Mouse (Mus musculus) heart, embryonic 15.5 days (tissue): ENCODE results near the gene Klf12. TPM values are rescaled to one million over a fixed set of nuclear protein-coding genes. Genes with fewer than 3 reads are reported as not detected.

ENCODE experiments used
- ATAC-seq: fragments of 200-750 bp; cut with Nextera tagmentation; replicated peaks from 2 replicates; pipeline ENCODE4 v1.8.0; 2017; ENCODE audit warnings: low read depth, moderate TSS enrichment; ENCODE audit not compliant: insufficient number of reproducible peaks, insufficient read depth, low FRiP score
- H3K27ac ChIP-seq: fragments of 300-500 bp; sonication (generic); 2 replicates; pipeline ENCODE4 v1.5.1; 2015; ENCODE audit warnings: mild to moderate bottlenecking, inconsistent platforms
- H3K27me3 ChIP-seq: fragments of 300-500 bp; sonication (generic); 2 replicates; pipeline ENCODE4 v1.6.1; 2015; ENCODE audit warnings: inconsistent platforms
- H3K36me3 ChIP-seq: fragments of 300-500 bp; sonication (generic); 2 replicates; pipeline ENCODE4 v1.6.1; 2015; ENCODE audit warnings: mild to moderate bottlenecking, inconsistent platforms
- H3K4me1 ChIP-seq: fragments of 300-500 bp; sonication (generic); replicated peaks from 2 replicates; pipeline ENCODE4 v1.6.1; 2015; ENCODE audit warnings: inconsistent platforms
- H3K4me2 ChIP-seq: fragments of 300-500 bp; sonication (generic); 2 replicates; pipeline ENCODE4 v1.6.1; 2015; ENCODE audit warnings: inconsistent platforms, mild to moderate bottlenecking, moderate library complexity
- H3K4me3 ChIP-seq: fragments of 300-500 bp; sonication (generic); 2 replicates; pipeline ENCODE4 v1.5.1; 2015; ENCODE audit warnings: mild to moderate bottlenecking, inconsistent platforms
- H3K9ac ChIP-seq: fragments of 300-500 bp; sonication (generic); 2 replicates; pipeline ENCODE4 v1.6.1; 2015; ENCODE audit warnings: mild to moderate bottlenecking, inconsistent platforms
- H3K9me3 ChIP-seq: fragments of 300-500 bp; sonication (generic); replicated peaks from 2 replicates; pipeline ENCODE4 v1.6.1; 2016; ENCODE audit warnings: inconsistent platforms
- WGBS: fragments of 180-500 bp; shearing (Covaris S2); methylation state at CpG from one replicate; pipeline ENCODE4 v1.1.7; 2015; ENCODE audit warnings: mixed read lengths; 5-methylcytosine and 5-hydroxymethylcytosine counted together
- polyA plus RNA-seq: library from polyadenylated mRNA; unstranded; fragments of >200 nt; fragmentation: Nextera tagmentation; extraction: Ambion mirVana; gene quantifications from 2 replicates; pipeline ENCODE4 v1.2.1, GENCODE M21; 2015

Gene Klf12
- polyA plus RNA-seq, 1 experiment from 2014 or later, result 5.7 TPM

DNA sequence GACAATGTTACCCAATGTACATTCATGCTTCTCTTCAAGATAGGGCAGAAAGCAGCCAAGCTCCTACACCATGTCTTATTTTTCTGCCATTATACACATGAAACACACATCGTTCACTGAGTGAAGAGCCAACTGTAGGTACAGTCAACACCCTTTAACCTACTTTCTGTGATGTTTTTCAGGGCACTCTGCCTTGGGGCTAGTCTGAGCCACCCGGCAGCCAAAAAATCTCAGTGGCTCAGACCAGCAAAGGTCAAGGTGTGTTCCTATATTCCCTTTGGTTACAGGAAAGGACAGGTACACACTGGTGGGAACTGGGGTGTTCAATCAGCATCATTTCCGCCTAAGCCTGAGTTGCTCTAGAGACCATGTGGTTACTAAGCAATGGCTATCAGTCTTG, 78.3 kb downstream of the Klf12 start:
- no peak overlapping the region for H3K9ac ChIP-seq
- no peak overlapping the region for H3K4me3 ChIP-seq
- H3K9me3 ChIP-seq, result no peaks in the 10 kb centered on the region
- ATAC-seq, result no peak
- 92% methylated on average over 3 of the region's 3 CpGs for WGBS
- peaks cover 12% of the 10 kb centered on the region for H3K4me1 ChIP-seq
- H3K4me2 ChIP-seq, result no peak overlapping the region
- H3K27ac ChIP-seq, result no peak overlapping the region
- no peaks in the 10 kb centered on the region for H3K27me3 ChIP-seq
- H3K36me3 ChIP-seq, result no peaks in the 10 kb centered on the region

DNA sequence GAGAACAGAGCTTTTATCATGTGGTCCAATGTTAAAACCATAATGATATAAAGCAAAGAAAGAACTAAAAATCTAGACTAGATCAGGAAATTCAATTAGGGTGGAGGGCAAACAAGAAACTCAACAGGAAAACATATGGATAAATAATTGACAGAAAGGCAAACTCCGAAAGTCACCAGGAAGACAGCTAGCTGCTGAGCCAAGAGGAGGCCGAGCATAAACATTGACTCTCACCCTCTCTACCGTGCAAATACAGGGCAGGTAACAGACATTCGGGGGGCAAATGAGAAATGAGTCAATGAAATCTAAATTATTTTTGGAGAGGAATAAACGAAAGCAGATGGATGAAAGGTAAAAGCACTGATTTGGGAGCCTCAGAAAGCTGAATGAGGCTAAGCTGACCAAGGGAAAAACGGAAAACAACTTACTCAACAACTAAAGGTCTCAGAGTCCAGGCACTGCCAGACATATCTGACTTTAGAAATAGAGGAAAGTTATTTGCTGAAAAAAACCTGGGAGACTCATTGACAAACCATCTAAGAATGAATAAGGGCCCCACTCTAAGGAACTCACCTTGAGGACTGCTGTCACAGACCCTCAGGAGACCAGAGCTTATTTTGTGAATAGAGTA, 84.3 kb downstream of the Klf12 start:
- H3K27ac ChIP-seq, result no peak overlapping the region
- no peak overlapping the region for H3K4me2 ChIP-seq
- H3K36me3 ChIP-seq, result no peaks in the 10 kb centered on the region
- no peaks in the 10 kb centered on the region for H3K9me3 ChIP-seq
- H3K4me1 ChIP-seq, result no peaks in the 10 kb centered on the region
- WGBS, result 81% methylated on average over 6 of the region's 6 CpGs
- H3K27me3 ChIP-seq, result no peaks in the 10 kb centered on the region
- H3K4me3 ChIP-seq, result no peak overlapping the region
- no peak overlapping the region for H3K9ac ChIP-seq
- no peak for ATAC-seq

DNA sequence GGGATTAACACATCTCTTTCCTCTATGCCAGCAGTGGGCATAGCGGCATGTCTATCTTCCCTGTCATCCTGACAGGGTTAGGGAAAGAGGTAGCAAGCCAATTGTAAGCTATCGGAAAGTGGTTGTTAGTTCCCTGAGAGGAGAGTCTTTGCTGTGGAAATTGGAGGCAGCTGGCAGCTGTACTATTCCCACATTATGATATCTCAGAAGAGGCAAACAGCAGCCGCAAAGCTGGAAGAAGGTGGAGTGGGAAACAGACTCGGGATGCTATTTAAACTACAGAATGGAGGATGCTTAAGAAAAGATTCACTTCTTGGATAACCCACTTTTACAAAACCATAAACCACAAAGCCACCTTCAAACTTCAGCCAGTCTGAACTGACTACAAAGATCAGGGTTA, 85.8 kb downstream of the Klf12 start:
- ATAC-seq, result no peak
- H3K9me3 ChIP-seq, result no peaks in the 10 kb centered on the region
- H3K27ac ChIP-seq, result no peak overlapping the region

DNA sequence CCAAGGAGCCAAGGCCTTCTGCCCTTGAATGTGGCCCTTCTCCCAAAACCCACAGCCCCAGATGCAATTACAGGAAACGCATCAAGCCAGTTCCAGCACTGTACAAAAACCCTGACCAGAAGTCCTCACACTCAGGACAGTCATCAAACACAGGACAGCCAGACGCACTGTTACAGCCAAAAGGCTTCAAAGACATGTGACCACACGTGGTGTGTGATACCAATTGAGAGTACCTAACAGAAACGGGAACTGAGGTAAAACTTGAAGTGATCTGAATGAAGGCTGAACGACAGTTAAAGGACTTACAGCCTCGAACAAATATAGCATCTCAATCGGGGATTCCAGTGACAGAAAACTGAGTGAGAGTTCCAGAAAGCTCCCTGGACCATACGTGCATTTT, 87.3 kb downstream of the Klf12 start:
- Histone ChIP-seq H3K4me3 (no peak overlapping the region), H3K9me3 (no peaks in the 10 kb centered on the region), H3K36me3 (no peaks in the 10 kb centered on the region), H3K27me3 (no peaks in the 10 kb centered on the region), H3K27ac (no peak overlapping the region), H3K9ac (no peak overlapping the region), H3K4me2 (no peak overlapping the region), H3K4me1 (no peaks in the 10 kb centered on the region)
- no peak for ATAC-seq
- WGBS, result 86% methylated on average over 8 of the region's 8 CpGs

More for the DNA sequence above, 85.8 kb downstream of the Klf12 start:
- no peak overlapping the region for H3K4me3 ChIP-seq
- H3K4me2 ChIP-seq, result no peak overlapping the region
- H3K27me3 ChIP-seq, result no peaks in the 10 kb centered on the region
- H3K36me3 ChIP-seq, result no peaks in the 10 kb centered on the region
- 93% methylated on average over 4 of the region's 4 CpGs for WGBS
- H3K4me1 ChIP-seq, result no peaks in the 10 kb centered on the region
- H3K9ac ChIP-seq, result no peak overlapping the region

DNA sequence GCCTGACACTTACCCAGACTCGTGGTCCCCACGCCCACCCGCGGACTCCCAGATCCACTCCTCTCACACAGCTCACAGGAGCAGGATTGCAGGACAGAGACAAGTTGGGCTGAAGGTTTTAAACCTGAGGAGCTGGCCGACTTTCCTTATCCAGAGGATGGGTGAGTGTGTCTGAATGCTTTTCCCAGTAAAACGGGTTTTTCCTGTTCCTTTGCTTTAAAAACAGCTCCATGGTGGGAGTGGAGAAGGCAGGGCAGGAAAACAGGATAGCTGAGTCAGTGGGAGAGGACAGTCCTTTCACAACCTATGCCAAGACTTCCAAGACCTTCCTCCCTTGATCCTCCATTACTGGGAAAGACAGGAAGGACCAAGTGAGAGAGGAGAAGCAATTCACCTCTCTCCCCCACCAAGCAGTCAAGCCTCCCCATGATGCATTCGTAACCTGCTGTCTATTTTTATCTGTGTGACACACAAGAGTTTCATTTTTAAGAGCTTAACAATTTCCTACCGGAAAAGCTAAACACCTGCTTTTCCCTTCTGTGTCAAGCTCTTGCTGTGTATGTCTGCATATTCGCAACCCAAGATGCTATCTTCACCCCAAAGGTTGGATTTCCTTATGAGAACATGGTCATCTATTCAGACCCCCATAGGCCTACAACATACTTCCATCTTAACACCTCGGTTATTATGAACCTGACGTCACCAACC, 94.8 kb downstream of the Klf12 start:
- no peaks in the 10 kb centered on the region for H3K9me3 ChIP-seq
- H3K4me2 ChIP-seq, result no peak overlapping the region
- no peaks in the 10 kb centered on the region for H3K27me3 ChIP-seq
- 68% methylated on average over 11 of the region's 11 CpGs for WGBS
- H3K4me3 ChIP-seq, result no peak overlapping the region
- no peak overlapping the region for H3K9ac ChIP-seq
- no peaks in the 10 kb centered on the region for H3K36me3 ChIP-seq
- ATAC-seq, result no peak
- no peak overlapping the region for H3K27ac ChIP-seq
- H3K4me1 ChIP-seq, result peaks cover 7% of the 10 kb centered on the region

DNA sequence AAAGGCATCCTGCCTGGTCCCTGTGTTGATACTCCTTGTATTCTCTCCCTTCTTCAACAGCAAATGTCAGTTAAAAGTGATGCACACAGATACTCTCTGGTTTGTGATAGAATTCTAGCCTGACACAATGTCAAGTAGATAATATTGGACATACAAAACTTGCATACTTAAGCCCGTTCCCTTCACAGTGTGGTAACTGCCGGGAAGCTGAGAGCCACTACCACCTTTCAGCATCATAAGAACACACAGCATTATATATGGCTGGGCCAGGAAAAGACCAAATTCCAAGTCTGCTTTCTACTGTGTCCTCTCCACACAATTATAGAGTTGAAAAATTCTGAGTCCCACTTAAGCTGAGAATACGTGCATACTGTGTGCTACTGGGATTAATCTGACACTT, 97.1 kb downstream of the Klf12 start:
- H3K27ac ChIP-seq, result no peak overlapping the region
- 82% methylated on average over 3 of the region's 3 CpGs for WGBS
- H3K4me1 ChIP-seq, result peaks cover 7% of the 10 kb centered on the region
- no peak overlapping the region for H3K4me3 ChIP-seq
- no peak overlapping the region for H3K9ac ChIP-seq
- no peak for ATAC-seq
- H3K9me3 ChIP-seq, result no peaks in the 10 kb centered on the region
- no peaks in the 10 kb centered on the region for H3K27me3 ChIP-seq
- no peaks in the 10 kb centered on the region for H3K36me3 ChIP-seq
- no peak overlapping the region for H3K4me2 ChIP-seq

DNA sequence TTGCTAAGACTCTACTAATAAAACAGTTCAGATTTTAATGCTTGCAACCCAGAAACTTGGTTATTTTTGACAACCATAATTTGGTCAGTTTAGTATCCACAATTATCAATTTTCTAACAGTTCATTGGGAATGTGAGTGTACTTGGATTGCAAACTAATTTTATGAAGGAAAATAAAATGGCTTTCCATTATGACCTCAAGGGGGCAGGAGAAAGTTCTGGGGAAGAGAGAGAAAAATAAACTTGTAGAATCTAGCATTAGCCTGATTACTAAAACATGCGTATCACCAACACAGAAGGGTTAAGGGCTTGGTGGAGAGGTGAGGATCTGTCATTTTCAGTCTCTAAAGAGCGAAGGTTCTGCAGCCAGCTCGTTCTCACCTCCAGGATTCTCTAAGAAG, 106.7 kb downstream of the Klf12 start:
- no peak overlapping the region for H3K27ac ChIP-seq
- H3K4me1 ChIP-seq, result peaks cover 3% of the 10 kb centered on the region; the same call in 1 of the 2 replicates
- no peaks in the 10 kb centered on the region for H3K27me3 ChIP-seq
- H3K36me3 ChIP-seq, result no peaks in the 10 kb centered on the region
- H3K9ac ChIP-seq, result no peak overlapping the region
- WGBS, result 70% methylated on average over 3 of the region's 3 CpGs
- ATAC-seq, result no peak
- no peaks in the 10 kb centered on the region for H3K9me3 ChIP-seq
- H3K4me2 ChIP-seq, result no peak overlapping the region
- no peak overlapping the region for H3K4me3 ChIP-seq

DNA sequence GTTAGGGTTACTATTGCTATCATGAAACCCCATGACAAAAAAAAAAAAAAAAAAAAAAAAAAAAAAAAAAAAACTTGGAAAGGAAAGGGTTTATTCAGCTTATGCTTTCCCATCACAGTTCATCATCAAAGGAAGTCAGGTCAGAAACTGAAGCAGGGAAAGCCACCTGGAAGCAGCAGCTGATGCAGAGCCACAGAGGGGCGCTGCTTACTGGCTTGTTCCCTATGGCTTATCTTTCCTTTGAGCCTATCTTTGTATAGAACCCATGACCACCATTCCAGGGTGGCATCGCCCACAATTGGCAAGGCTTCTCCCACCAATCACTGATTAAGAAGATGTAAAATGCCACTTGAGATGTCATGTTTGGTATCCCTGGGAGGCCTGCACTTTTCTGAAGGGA, 119.4 kb downstream of the Klf12 start:
- no peaks in the 10 kb centered on the region for H3K9me3 ChIP-seq
- ATAC-seq, result no peak
- WGBS, result 89% methylated on average over 2 of the region's 2 CpGs

DNA sequence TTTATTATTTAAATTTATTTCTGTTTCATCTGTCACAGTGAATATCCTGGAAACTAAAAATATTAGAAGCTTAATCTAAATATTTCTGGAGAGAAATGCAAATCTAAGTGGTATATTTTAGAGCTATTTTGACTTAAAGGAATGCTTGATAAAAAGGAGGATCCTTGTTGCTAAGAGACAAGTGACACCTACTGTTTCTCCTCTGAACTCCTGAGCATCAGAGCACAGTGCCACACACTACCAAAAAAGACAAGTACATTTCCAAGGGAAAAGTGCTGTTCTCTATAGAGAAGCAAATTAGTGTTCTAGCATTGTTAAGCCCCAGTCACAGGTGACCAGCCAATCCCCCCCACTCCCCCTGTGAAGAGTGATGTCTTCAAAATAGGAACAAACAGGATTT, 127.8 kb downstream of the Klf12 start:
- no peaks in the 10 kb centered on the region for H3K4me1 ChIP-seq
- no peak overlapping the region for H3K9ac ChIP-seq
- no peak for ATAC-seq
- H3K27ac ChIP-seq, result no peak overlapping the region
- no peak overlapping the region for H3K4me2 ChIP-seq
- H3K9me3 ChIP-seq, result no peaks in the 10 kb centered on the region
- H3K4me3 ChIP-seq, result no peak overlapping the region
- no peaks in the 10 kb centered on the region for H3K36me3 ChIP-seq
- no peaks in the 10 kb centered on the region for H3K27me3 ChIP-seq

More for the DNA sequence above, 119.4 kb downstream of the Klf12 start:
- H3K27me3 ChIP-seq, result no peaks in the 10 kb centered on the region
- no peak overlapping the region for H3K9ac ChIP-seq
- no peak overlapping the region for H3K4me2 ChIP-seq
- no peaks in the 10 kb centered on the region for H3K36me3 ChIP-seq
- H3K4me3 ChIP-seq, result no peak overlapping the region
- 0 out of 2 replicates have a peak, but pooled peaks cover 2% of the 10 kb centered on the region for H3K4me1 ChIP-seq
- H3K27ac ChIP-seq, result no peak overlapping the region

DNA sequence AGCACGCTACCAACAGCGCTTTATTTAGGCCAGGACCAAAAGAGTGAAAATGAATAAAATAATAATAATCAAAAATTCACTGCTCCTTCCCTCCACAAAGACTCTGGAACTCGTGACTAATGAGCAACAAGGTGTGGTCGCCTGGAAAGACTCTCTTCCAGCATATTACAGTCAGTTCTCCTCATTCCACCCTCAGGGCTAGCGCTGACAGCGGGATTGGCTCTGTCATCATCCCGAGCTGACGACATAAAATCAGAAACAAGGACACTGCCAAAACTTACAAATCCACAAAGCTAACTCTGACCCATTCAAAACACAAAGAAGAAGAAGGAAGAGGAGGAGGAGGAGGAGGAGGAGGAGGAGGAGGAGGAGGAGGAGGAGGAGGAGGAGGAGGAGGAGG, 136.8 kb downstream of the Klf12 start:
- Histone ChIP-seq H3K27me3 (no peaks in the 10 kb centered on the region), H3K36me3 (no peaks in the 10 kb centered on the region), H3K27ac (no peak overlapping the region), H3K4me1 (no peaks in the 10 kb centered on the region), H3K4me3 (no peak overlapping the region), H3K9me3 (no peaks in the 10 kb centered on the region), H3K9ac (no peak overlapping the region), H3K4me2 (no peak overlapping the region)
- ATAC-seq, result no peak
- 75% methylated on average over 8 of the region's 8 CpGs for WGBS

DNA sequence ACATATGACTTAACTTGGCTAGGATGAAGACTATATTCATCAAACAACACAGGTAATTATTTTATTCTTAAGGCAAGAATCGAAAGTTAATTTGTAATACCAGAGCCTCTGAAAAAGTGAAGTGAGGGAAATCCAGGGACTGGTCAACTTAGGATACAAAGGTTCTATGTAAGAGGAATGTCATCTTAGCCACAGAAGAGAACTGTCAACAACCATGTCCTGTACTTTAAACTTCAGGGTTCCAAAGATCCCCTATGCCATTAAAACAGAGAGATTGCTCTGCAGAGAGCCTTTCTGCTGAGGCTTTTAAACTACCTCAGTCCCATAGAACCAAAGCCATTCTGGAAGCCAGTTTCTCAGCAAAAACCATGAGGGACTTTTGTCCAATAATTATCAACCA, 144.1 kb downstream of the Klf12 start:
- Histone ChIP-seq H3K9me3 (no peaks in the 10 kb centered on the region), H3K36me3 (no peaks in the 10 kb centered on the region), H3K9ac (no peak overlapping the region), H3K27me3 (no peaks in the 10 kb centered on the region), H3K4me3 (no peak overlapping the region), H3K4me2 (no peak overlapping the region), H3K27ac (no peak overlapping the region), H3K4me1 (no peaks in the 10 kb centered on the region)
- 94% methylated on average over 1 of the region's 1 CpGs for WGBS
- no peak for ATAC-seq

DNA sequence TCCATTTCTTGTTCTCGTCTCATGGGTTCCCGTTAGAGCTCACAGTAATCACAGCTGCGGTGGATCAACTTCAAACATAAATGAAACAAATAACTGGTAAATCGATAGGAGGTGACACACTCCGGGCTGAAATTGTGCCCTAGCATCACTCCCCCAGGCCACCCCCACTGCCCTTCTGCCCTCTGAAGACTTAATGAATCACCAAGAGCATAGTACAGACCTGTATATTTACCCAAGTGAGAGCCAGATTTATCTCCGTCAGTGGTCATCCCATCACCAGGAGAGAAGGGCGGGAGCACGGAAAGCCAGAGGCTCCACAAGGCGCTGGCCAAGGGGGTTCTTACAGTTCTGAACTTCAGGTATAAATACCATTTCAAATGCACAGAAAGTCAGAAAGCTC, 150.2 kb downstream of the Klf12 start:
- no peak overlapping the region for H3K27ac ChIP-seq
- no peaks in the 10 kb centered on the region for H3K9me3 ChIP-seq
- no peaks in the 10 kb centered on the region for H3K36me3 ChIP-seq
- no peaks in the 10 kb centered on the region for H3K4me1 ChIP-seq
- no peak for ATAC-seq
- no peaks in the 10 kb centered on the region for H3K27me3 ChIP-seq
- H3K4me2 ChIP-seq, result no peak overlapping the region
- no peak overlapping the region for H3K4me3 ChIP-seq
- H3K9ac ChIP-seq, result no peak overlapping the region
- WGBS, result 82% methylated on average over 9 of the region's 9 CpGs
